Mouse (Mus musculus): ENCODE measurements at regions not wholly inside any gene's neighbourhood (a gene's known extent, or its start where the extent isn't known, plus 50 kb on each side); places are given as distances from the start of the nearest gene placed in this dataset.

DNA sequence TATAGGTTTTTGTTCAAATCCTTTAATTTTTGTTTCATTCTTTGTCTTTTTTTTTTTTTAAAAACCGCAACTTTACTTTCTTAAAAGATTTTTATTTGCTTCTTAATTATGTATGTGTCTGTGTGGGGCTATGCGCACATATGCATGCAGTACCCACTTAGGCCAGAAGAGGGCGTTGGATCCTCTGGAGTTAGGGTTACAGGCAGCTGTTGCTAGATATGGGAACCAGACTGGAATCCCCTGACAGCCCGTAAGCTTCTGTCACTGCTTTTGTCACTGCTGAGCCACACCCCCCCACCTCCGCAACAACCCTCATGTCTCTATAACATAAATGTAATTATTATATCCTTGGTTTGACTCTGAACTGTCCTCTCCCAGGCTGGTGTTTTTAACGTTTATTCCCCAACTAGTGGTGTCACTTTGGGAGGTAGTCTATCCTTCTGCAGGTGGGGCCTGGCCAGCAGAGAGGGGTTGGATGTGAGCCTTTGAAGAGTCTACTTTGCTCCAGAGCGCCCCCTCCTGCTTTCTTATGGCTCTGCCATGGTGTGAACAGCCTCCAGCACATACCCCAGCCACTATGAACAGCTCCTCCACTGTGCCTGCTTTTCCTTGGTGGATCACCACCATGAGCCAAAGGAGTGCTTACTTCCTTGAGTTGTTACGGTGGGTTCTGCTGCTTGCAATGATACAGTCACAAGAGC, 332.7 kb upstream of the Runx1 start:
- TF ChIP-seq CTCF (IDR thresholded peaks at IDR 0.05; ENCODE audit: low read depth, low read length) (peak; percentile 38; the same call in 1 of the 2 replicates), GATA1 (IDR thresholded peaks at IDR 0.05; ENCODE audit: borderline replicate concordance, low read length) (no peak), TAL1 (conservative IDR thresholded peaks at IDR 0.05; ENCODE audit: low read depth, low read length) (no peak), POLR2AphosphoS5 (IDR thresholded peaks at IDR 0.05; ENCODE audit: insufficient replicate concordance, low read depth, low read length) (no peak), GATA2 (IDR thresholded peaks at IDR 0.05; ENCODE audit: borderline replicate concordance, low read depth, low read length) (no peak)
